Mouse (Mus musculus): ENCODE results near the gene Card6. TPM values are rescaled to one million over a fixed set of nuclear protein-coding genes. Genes with fewer than 3 reads are reported as not detected.

The Card6 gene
- polyA plus RNA-seq, 1 experiment from 2014 or later = 0.32 TPM

Other genes starting within 250 kb of the Card6 start
- not detected in 2 replicates for gene Mroh2b, start 209.8 kb downstream of the Card6 start, polyA plus RNA-seq (2015; fragmentation: Nextera tagmentation; extraction: Ambion mirVana)
- gene C7, start 44.8 kb downstream of the Card6 start, polyA plus RNA-seq (2015; fragmentation: Nextera tagmentation; extraction: Ambion mirVana) = 0.08 TPM in 1 of 2 replicates, not detected in the other
- gene Rpl37, start 8.1 kb upstream of the Card6 start, polyA plus RNA-seq (2015; fragmentation: Nextera tagmentation; extraction: Ambion mirVana) = 343 and 364 TPM in 2 replicates
- gene Prkaa1, start 35.3 kb upstream of the Card6 start, polyA plus RNA-seq (2015; fragmentation: Nextera tagmentation; extraction: Ambion mirVana) = 14.5 and 16.9 TPM in 2 replicates
- gene Ttc33, start 77.0 kb upstream of the Card6 start, polyA plus RNA-seq (2015; fragmentation: Nextera tagmentation; extraction: Ambion mirVana) = 53.0 and 54.0 TPM in 2 replicates
- gene Ptger4, start 135.6 kb upstream of the Card6 start, polyA plus RNA-seq (2015; fragmentation: Nextera tagmentation; extraction: Ambion mirVana) = 5.7 and 6.8 TPM in 2 replicates